Mouse (Mus musculus) hematopoietic stem cell, adult 5-6 weeks (primary cell): ENCODE results near the gene Ostf1. TPM values are rescaled to one million over a fixed set of nuclear protein-coding genes. Genes with fewer than 3 reads are reported as not detected.

Source experiments
- ATAC-seq, 2 experiments: fragments of 125-278 bp in 1 of 2; replicated peaks in 1 of 2; 2 replicates each; pipeline ENCODE4 v1.8.0; 2016 to 2017; ENCODE audit warnings: inconsistent platforms in 2 of 2, mild to moderate bottlenecking in 2 of 2, moderate number of reproducible peaks in 2 of 2, low read depth in 1 of 2, moderate TSS enrichment in 1 of 2; ENCODE audit not compliant: low FRiP score in 2 of 2, poor library complexity in 2 of 2, severe bottlenecking in 2 of 2, insufficient read depth in 1 of 2, low TSS enrichment in 1 of 2
- total RNA-seq: library from RNA; stranded (forward); fragments of 172-1452, 232-1000 nt; gene quantifications from 2 replicates; pipeline ENCODE4 v1.2.3, GENCODE M21; 2017

The Ostf1 gene
- total RNA-seq, 1 experiment from 2014 or later = 105 TPM

GRCm38 (mm10) chr19:18587118-18587517 lies 44.5 kb downstream of the Ostf1 start:
- no peak for ATAC-seq

- ATAC-seq = no peak
Measured at GRCm38 (mm10) chr19:18584621-18585020, 47.0 kb downstream of the Ostf1 start.

GRCm38 (mm10) chr19:18583706-18584105 lies 47.9 kb downstream of the Ostf1 start:
- no peak for ATAC-seq

GRCm38 (mm10) chr19:18582887-18583286 lies 48.7 kb downstream of the Ostf1 start:
- peak; percentile 34 to 61; a peak in 3 of 4 replicates for ATAC-seq

- ATAC-seq = no peak
Measured at GRCm38 (mm10) chr19:18582226-18582625, 49.4 kb downstream of the Ostf1 start.

- ATAC-seq = no peak
Measured at GRCm38 (mm10) chr19:18581046-18581445, 50.6 kb downstream of the Ostf1 start.

GRCm38 (mm10) chr19:18579012-18579358 lies 52.6 kb downstream of the Ostf1 start:
- peak in 1 of 2 experiments; percentile 23; a peak in 1 of 4 replicates for ATAC-seq

GRCm38 (mm10) chr19:18578216-18579011 lies 53.2 kb downstream of the Ostf1 start:
- peak in 1 of 2 experiments; percentile 29; a peak in 1 of 4 replicates for ATAC-seq

DNA sequence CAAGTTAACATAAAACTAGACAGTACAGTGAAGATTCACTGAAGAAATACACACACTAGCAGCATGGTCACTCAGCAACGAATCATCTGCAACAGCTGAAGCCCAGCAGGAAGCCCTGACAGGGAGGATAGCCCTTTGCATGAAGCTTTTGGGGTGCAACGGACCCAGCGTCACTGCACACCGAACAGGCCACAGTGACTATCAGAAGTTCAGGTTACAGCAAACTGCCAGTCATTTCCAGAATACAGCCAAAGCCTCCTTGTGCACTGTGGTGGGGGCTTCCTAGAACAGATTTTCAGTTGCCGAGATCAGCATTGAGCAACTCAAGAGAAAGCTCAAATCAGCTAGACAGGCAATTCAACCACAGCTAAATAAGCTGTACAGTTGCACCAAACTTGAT lies 54.3 kb downstream of the Ostf1 start:
- ATAC-seq = no peak

DNA sequence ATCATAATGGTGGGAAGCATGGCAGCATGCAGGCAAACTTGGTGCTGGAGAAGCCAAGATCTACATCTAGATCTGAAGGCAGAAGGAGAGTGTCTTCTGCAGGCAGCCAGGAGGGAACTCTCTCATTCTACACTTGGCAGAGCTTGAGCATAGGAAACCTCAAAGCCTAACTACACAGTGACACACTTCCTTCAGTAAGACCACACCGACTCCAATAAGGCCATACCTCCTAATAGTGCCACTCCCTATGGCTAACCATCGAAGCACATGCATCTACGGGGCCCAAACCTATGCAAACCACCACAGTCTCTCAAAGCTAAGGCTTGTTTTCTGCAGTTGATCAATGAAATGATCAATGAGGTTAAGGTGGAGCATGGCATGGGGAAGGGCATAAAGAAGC lies 55.7 kb downstream of the Ostf1 start:
- no peak for ATAC-seq

DNA sequence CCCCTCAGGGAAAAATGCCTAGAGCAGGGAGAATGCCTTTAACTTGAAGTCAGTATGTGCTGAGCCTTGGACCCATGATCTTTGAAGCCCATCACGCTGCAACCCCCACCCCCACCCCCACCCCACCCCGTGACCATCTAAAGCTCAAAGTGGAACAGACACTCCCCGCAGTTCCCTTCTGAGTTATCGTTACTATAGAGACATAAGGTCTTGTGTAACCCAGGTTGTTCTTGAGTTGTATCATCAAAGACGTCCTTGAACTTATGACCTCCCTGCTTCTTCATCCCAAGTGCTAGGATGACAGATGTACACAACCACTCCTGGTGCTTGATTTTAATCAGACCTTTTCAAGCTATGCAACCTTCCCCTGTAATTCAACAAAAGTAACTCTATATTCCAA lies 57.7 kb downstream of the Ostf1 start:
- ATAC-seq = no peak

DNA sequence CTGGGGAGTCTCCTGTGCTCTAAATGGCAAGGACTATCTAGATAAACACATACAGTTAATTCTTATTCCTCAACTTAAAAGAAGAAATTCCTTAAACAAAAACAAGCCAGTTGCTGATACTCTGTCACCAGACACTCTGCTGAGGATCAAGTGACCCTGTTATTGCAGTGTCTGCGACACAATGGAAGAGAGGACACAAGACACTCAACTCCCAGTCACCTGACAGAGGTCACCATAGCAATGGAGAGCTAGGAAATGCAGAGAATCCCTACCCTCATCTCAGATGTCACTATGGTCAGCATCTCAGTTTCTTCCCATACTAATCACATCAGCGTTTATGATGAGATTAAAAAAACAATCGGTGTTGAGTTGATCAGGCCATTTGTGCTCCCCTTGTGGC lies 58.2 kb downstream of the Ostf1 start:
- no peak for ATAC-seq

DNA sequence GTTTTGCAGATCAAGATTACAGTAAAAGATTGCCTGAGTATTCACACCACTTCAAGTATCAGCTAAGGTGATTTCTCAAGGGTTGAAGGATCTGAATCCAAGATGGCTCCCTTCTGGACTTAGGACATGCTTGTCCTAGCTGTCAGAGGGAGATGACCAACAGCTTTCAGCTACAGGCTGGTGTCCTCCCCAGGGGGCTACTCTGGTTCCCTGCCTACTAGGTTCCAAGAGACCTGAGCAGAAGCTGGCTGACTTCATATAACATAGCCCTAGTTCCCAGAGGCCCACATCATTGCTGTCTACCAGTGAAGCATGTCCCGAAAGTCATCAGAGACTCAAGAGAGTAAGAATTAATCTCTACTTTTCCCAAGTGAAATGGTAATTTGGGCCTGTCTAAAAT lies 62.1 kb downstream of the Ostf1 start:
- no peak for ATAC-seq

GRCm38 (mm10) chr19:18568828-18569430 lies 62.7 kb downstream of the Ostf1 start:
- peak in 1 of 2 experiments; percentile 44; a peak in 1 of 4 replicates for ATAC-seq

DNA sequence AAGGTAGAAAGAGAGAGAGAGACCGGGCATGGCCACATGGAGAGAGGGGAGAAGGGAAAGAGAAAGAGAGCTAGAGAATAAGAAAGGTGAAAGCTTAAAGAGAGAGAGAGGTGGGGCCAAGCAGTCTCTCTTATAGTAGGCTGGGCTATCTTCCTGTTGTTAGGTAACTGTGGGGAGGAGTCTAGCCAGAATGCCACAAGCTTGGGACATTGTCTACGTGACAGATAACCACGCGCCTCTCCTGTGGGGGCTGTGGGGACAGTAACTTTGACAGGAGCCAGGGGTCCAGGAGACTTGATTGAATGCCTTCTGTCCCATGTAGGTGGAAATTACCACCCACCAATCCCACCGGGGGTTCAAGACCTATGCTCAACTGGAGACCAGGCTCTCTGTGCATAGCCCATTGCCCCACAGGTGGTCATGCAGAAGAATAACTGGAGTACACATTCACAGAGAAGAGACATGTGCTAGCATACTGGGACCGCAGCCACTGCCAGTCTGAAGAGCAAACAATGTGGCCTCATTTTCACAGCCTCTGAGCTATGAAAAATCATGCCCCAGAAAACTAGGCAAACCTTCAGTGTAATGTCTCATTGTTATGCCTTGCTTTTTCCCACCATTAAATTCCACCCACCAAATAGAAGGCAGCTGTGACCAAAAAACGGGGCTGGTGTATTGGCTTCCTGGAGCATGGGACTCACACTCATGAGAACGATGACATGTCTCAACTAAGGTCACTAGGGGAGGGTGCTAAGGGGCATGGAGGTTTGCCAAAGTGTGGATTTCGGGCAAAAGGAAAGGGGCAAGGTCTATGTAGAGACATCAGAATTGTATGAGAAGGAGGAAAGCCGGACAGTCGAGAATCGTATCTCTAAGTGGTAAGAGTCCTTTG lies 63.4 kb downstream of the Ostf1 start:
- no peak; a peak in 1 of 4 replicates for ATAC-seq

DNA sequence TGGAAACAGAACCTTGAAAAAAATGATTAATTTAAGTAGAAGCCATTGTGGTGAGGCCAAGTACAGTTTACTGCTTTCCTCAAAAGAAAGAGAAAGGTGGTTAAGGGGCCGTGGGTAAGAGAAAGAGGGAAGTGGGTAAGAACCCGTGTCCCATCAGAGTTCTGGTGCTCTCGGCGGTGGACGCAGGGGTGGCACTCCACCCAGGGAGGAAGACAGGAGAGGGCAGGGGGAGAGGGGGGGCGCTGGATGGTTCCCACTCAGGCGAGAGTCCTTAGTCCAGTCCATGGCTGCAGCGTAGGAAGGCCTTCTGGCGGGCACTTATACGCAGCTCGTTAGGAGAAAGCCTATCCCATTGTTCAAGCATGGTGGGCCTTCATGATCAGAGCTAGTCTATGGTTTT lies 64.1 kb downstream of the Ostf1 start:
- ATAC-seq = peak; percentile 87 to 92

- no peak for ATAC-seq
Measured at GRCm38 (mm10) chr19:18557708-18558107, 73.9 kb downstream of the Ostf1 start.

DNA sequence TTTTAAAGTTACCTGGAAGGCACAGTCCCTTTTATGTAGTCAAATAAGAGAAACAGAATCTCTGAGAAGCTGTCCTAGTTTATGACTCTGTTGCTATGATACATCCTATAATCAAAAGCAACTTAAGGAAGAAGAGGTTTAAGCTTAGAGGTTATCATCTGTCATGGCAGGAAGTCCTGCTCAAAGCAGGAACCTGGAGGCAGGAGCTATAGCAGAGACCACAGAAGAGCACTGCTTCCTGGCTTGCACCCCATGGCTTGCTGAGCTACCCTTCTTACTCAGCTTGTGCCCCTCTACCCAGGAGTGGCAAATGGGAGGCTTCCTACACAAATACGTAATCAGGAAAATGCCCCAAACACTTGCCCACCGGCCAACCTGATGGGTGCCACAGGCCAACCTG lies 76.0 kb downstream of the Ostf1 start:
- peak; percentile 96 to 97 for ATAC-seq
